Mouse (Mus musculus) inflammation-experienced regulatory T-cells, adult 6 months (primary cell): ENCODE results near the gene Irf3. TPM values are rescaled to one million over a fixed set of nuclear protein-coding genes. Genes with fewer than 3 reads are reported as not detected.
A peak's percentile ranks its signal among the peaks of the same experiment; 100 is the strongest.

ENCODE experiments used
- ATAC-seq: one replicate; pipeline ENCODE4 v1.8.0; 2017
- polyA plus RNA-seq, 3 experiments: library from polyadenylated mRNA; unstranded; fragments of 100-300 nt; shearing (Covaris generic); gene quantifications; one replicate each; pipeline ENCODE4 v1.2.1; 2017

The Irf3 gene
- polyA plus RNA-seq = 100 to 1,000 TPM in 2 of 3 experiments, 10 to 100 TPM in 1; 83.6 to 119 (median 115) TPM

DNA sequence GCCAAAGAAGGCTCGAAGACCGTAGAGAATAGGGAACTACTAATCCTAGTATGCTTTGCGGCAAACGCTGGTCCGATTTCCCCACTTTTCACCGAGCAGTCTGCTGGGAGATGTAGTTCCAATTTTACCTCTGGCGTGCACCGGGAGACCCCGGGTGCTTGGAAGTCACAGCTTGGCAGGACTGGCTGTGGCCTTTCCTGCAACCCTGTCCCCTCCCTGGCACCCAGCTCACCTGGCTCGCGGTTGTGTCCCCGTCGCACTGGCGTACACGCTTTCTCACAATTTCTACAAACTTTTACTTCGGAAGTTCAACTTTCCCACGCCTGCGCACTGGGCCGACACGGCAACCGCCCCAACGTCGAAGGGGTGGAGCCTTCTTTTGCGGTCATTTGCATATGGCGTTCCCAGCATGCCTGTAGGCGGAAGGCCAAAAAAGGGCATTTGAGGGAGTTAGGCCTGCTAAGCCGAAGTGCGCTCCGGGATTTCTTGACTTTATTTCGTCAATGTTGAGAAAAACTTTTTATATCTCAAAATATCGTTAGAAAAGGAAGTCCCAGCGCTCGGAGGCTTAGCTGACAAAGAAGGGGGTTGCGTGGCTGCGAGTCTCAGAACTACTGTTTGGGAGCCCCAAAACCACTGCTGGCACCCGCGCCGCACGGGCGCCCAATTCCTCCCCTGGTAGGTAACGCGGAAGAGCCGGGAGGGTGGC, at the start of gene Irf3:
Irf3 (plus strand) TSS at position 418 of the 709 bp plus-strand sequence.
- peak; percentile 93 for ATAC-seq

GRCm38 (mm10) chr7:44949922-44950321, 47.5 kb upstream of the Irf3 start:
- ATAC-seq = no peak

DNA sequence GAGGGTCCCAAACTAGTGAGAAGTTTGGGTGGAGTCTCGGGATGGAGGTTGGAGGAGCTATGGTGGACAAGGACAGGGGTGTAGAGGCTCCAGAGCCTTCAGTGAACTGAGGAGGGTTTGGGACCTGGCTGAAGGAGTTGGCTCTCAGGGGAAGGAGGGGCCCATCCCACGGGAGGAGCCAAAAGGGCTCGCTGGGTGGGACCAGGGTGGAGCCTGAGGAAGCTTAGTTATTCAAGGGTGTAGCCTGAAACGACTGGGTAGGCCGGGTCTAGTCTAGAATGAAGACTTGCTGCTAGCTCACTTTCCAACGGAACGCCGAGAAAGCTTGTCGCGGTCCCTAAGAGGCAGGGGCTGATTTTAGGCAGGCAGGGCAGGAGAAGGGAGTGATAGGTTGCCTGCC, 45.5 kb upstream of the Irf3 start:
- ATAC-seq = no peak

DNA sequence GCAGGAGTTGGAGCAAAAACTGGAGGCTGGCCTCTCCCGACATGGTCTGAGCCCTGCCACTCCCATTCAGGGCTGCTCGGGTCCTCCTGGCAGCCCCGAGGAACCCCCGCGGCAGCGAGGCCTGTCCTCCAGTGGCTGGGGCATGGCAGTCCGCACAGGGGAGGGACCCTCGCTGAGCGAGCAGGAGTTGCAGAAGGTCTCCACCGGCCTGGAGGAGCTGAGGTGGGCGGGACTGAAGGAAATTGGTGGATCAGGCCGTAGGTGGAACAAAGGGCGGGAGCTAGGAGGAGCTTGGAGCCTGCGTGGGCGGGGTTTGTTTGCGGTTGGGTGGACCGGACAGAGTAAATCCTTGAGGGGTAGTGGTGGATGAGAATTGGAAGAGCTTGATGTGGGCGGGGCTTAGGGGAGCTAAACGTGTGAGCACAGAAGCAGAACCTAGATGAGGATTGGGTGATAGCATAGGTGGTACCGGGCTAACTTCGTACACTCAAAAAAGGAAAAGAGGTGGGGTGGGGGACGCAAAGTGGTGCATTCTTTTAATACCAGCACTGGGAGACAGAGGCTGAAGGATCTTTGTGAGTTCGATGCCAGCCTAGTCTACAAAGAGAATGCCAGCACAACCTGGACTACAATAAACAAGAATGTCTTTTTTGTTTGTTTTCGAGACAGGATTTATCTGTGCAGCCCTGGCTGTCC, 44.7 kb upstream of the Irf3 start:
- peak; percentile 56 for ATAC-seq

DNA sequence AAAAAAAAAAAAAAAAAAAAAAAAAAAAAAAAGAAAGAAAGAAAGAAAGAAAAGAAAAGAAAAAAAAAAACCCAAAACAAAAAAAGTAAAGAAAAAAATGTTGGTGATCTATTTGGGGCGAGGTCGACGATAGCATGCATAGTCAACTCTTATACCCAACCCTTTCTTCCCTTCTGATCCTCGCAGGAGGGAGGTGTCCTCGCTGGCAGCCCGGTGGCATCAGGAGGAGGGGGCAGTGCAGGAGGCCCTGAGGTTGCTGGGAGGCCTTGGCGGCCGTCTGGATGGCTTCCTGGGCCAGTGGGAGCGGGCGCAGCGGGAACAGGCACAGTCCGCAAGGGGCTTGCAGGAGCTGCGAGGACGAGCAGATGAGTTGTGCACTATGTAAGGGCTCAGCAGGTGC, 43.9 kb upstream of the Irf3 start:
- no peak for ATAC-seq

- ATAC-seq = no peak
Observed at GRCm38 (mm10) chr7:44954091-44954885, 43.2 kb upstream of the Irf3 start.

- ATAC-seq = no peak
Observed at GRCm38 (mm10) chr7:44955628-44956027, 41.8 kb upstream of the Irf3 start.

DNA sequence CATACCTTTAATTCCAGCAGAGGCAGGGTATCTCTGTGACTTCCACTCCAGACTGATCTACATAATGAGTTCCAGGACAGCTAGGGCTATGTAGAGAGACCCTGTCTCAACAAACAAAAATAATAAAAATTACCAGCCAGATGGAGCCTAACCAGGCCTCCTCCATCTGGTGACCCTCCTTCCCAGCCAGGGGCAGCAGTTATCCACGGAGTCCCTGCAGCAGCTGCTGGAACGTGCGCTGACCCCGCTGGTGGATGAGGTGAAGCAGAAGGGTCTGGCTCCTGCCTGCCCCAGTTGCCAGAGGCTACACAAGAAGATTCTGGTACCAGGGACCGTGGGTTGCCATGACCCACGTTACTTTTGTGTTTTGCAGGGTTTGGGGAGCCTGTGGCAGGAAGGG, 41.2 kb upstream of the Irf3 start:
- ATAC-seq = no peak

DNA sequence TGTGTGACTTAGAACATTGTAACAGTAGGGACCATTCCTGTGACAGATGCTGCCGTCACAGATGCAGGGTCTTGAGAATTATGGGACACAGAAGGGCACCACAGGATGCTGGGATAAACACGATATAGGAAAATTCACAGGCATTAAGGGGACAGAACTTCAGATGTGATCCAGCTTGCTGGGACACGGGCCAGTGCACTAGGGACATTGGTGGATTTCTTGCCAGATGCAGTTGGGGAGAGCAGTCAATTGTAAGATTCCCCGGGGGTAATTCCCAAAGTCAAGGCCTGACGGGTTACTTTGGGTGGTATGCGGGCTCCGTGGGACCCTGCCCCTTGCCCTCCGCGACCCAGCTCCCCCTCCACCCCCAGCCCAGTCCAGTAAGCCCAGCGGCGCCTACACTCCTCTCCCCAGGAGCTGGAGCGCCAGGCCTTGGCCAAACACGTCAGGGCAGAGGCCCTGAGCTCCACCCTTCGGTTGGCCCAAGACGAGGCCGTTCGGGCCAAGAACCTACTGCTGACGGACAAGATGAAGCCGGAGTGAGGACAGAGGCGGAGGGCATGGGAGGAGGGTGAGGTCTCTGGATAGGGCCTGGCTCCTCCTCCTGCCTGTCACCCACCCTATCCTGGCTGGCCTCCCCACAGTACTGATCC, 40.1 kb upstream of the Irf3 start:
- no peak for ATAC-seq

GRCm38 (mm10) chr7:44958208-44958607, 39.2 kb upstream of the Irf3 start:
- no peak for ATAC-seq

DNA sequence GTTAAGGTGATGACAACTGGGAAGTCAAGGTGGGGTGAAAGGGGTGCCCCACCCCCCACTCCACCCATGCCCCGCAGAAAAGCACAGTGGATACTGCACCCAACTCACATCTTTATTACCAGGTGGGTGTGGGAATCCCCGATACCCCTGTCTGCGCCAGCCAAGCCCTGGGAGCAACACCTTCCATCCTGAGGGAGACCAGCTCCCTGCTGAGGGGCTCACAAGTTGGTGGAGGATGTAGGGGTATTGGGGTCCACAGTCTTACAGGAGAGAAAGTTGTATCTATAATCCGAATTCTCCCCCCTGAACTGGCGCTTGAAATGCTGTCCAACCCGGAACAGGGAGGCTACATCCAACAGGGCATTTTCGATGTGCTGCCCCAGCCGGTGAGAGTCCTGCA, 38.2 kb upstream of the Irf3 start:
- no peak for ATAC-seq

DNA sequence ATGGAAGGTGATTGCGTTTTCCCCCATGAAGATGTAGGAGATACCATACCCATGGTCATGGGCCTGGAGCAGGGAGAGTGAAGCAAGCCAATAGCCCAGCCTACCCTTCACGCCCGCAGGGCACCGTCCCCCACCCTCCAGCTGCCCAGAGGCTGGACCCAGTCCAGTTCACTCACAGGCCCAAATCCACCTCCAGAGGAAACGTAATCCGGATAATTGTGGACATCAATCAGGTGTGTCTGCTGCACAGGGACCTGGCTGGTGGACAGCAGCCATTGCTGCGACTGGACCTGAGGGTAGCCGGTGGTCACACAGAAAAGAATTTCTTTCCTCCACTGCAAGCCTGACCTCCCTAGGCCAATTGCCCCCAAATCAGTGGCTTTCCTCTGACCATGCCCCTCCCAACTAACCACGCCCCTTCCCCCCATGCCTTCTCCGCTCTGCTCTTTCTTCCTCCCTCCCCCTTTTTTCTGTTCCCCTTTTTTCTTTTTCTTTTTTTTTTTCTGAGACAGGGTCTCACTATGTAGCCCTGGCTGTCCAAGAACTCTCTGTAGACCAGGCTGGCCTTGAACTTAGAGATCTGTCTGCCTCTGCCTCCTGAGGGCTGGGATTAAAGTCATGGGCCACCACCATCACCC, 37.5 kb upstream of the Irf3 start:
- no peak for ATAC-seq

GRCm38 (mm10) chr7:44960512-44960910, 36.9 kb upstream of the Irf3 start:
- ATAC-seq = no peak

DNA sequence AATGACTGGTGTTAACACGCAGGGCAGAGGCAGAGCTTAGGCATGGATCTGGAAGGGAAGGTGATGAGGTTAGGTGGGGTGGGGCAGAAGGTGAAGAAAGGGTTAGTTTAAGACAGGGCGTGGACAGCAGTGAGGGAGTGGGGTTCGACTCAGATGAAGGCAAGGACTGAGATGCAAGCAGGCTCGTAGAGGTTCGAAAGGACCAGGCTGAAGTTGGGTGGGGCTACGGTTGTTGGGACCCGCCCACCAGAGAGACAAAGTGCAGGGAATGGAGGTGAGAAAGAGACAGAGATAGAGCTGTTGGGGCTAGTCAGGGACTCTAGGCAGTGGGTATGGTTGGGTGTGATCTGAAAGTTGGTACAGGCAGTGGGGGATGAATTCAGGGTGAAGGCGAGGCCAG, 35.1 kb upstream of the Irf3 start:
- no peak for ATAC-seq

DNA sequence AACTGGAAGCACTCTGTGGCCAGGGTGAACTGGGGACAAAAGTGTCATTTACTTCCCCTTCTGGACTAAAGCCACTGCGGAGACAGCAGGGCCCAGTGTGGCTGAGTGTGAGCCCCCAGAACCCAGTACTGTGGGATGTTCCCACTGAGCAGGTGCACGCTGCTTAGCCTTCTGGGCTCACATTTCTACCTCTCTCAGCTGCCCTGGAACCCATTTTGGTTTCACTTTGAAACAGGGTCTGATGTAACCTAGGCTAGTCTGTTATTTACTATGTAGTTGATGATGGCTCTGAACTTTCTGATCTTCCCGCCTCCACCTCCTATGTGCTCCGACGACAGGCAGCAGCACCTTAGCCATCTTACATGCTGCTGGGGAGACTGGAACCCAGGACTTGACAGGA, 34.6 kb upstream of the Irf3 start:
- no peak for ATAC-seq

DNA sequence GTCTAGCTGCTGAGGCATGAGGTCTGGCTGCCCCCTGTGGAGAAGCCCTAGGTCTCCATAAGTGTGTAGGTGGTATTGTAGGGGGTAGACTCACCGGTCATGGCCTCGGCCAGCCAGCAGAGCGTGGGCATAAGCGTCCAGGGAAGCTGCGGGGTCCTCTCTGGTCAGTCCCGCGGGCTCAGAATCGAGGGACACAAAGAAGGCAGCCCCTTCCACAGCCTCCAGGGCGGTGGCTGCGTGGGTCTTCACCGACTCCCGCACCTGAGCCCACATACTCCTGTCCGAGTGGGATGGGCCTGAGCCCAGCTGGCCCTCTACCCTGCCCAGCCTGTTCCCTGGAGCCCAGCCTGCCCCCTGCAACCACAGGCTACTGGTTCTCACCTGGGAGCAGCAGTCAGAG, 32.5 kb upstream of the Irf3 start:
- no peak for ATAC-seq

GRCm38 (mm10) chr7:44965975-44966374, 31.5 kb upstream of the Irf3 start:
- no peak for ATAC-seq

DNA sequence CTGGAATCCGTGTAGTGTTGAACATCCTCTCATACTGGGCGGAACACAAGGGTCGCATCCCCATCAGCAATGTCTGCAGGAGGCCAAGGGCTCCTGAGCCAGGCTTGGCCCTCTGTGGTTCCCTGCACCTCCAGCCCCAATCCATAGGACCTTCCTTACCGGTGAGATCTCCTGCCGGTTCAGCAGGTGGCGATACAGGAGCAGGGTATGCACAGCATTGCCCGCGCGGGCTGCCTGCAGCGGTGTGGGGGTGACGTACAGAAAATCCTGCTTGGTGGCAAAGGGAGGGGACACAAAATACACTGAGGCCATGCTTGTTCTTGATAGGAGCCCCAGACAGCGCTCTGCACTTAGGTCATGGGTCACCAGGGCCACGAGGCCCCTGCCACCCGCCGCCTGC, 30.8 kb upstream of the Irf3 start:
- no peak for ATAC-seq

DNA sequence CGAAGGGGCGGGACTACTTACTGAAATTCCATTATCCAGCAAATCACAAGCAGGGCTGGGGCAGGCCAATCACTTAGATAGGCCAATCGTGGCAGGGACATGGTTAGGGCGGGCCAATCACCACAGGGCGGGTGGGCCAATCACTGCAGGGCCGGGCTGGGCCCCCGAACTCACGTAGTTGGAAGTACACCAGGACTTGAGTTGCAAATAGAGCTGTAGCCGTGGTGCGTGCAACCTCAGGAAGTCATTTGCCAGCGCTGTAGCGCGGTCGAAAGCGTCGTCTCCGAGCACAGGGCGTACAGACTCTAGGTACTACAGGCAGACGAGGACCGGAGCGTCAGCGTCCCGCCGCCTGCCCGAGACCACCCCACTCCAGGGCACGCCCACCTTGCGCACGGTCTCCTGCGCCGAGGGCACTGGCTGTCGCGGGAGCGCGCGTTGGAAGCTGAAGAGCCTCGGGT, 27.2 kb upstream of the Irf3 start:
- ATAC-seq = peak; percentile 90

DNA sequence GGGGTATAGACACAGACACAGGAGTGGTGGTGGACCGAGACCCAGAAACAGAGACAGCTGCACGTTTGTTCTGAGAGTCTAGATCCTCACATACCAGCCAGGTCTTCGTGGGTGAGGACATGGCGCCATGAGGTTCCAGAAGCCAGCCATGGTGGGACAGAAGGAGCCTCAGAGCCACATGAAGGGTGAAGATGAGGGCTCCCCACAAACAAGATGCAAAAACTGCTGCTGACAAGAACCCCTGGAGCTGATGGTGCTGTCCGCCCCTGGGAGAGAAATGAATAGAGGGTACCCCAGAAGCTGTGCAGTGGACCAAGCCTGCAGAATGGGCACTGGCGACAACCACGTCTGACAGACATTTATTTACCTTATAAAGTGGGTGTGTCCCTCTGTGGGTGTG, 26.3 kb upstream of the Irf3 start:
- no peak for ATAC-seq

- no peak for ATAC-seq
Observed at GRCm38 (mm10) chr7:44973415-44974130, 23.9 kb upstream of the Irf3 start.
